Mouse (Mus musculus) c-Kit-positive CD71-positive TER-119-positive erythroid progenitor cells, embryonic 14.5 days (primary cell): ENCODE data around the gene Gm7361.
"Not testable (repeated sequence)": the region's sequence is repeated elsewhere in the genome, so short reads cannot be mapped to it uniquely, and the experiment has no call there.

Experiments
- DNase-seq: peaks from one replicate; pipeline ENCODE4 v3.0.0-alpha.2; 2013; ENCODE audit warnings: low spot score

The Gm7361 gene

GRCm38 (mm10) chr5:26257391-26257790, at the start of gene Gm7361:
Gene Gm7361 (plus strand): TSS chr5:26257691.
- not testable (repeated sequence) for DNase-seq

- DNase-seq = no peak
Measured at GRCm38 (mm10) chr5:26211030-26211429, 46.5 kb upstream of the Gm7361 start.

GRCm38 (mm10) chr5:26222076-26222475, 35.4 kb upstream of the Gm7361 start:
- no peak for DNase-seq

DNA sequence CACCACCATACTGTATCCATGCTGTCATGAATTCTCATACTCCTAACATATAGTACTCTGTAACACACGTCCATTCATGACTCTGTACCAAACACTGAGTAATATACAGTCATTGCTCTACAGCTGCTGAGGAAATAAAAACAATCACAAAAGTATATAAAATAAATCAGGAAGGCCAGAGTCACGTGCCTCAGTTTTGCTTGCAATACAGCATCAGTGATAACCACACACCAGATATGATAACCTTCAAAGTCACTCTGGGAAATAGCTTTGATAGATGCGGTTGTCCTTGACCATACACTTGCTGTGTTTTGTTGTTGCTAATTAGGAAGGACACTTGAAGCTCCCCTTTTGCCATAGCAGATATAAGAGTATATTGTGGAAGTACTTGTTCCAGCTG, 9.2 kb downstream of the Gm7361 start:
- DNase-seq = not testable (repeated sequence)

GRCm38 (mm10) chr5:26280361-26280760, 22.9 kb downstream of the Gm7361 start:
- peak; percentile 3 for DNase-seq

DNA sequence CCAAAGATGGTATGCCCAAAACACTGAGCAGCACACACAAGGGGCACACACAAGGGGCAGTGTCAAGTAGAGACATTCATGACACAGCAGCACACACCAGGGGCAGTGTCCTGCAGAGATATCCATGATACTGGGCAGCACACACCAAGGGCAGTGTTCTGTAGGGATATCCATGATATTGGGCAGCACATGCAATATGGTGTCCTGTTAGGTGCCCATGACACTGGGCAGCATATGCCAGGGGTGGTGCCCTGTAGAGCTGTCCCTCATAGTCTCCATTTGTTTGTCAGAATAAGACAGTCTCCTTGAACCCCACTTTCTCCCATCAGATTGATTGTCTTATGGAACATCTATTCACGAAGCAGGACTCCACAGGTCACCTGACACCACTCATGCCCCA, 24.2 kb downstream of the Gm7361 start:
- DNase-seq = no peak

GRCm38 (mm10) chr5:26282282-26282681, 24.8 kb downstream of the Gm7361 start:
- DNase-seq = peak; percentile 12

GRCm38 (mm10) chr5:26283399-26283798, 25.9 kb downstream of the Gm7361 start:
- no peak for DNase-seq

GRCm38 (mm10) chr5:26291621-26292020, 34.1 kb downstream of the Gm7361 start:
- no peak for DNase-seq

DNA sequence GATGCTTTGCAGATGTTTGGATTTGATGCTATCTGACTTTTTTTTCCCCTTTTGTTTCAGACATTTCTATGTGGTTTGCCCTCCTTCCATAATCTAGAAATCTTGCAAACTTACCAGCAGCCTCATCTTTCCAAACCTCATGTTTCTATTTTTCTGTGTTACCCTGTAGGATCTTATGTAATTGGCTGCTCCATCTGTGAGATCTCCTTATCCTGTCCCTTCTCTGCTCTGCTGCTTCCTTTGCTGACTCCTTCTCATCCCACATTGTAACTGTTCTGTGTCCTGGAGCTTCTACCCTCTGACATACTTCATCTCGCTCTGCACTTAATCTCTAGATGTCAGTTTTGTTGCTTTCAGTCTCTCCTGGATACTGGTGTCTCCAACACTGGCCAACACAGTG, 35.8 kb downstream of the Gm7361 start:
- no peak for DNase-seq
